Mouse (Mus musculus): ENCODE measurements around the gene Plekho1.
A peak's percentile ranks its signal among the peaks of the same experiment; 100 is the strongest.
"Not testable (repeated sequence)": the region's sequence is repeated elsewhere in the genome, so short reads cannot be mapped to it uniquely, and the experiment has no call there.

The Plekho1 gene

DNA sequence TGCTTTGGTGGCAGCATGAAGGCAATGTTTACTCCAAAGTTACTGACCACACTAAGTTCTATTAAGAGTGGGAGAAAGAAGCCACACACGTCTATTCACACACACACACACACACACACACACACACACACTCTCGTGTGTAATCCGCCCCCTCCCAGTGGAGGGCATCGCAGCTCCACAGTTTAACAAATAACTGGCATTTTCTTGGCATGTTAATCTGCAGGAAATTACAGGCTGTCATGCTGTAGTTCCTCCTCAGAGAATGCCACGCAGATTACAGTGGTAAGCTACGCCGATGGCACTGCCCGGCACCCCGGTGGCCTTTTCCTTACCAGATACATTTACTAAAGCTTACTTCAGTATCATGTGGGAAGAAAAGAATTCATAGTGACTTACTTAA lies 17.5 kb downstream of the Plekho1 start:
- DNase-seq = no peak

DNA sequence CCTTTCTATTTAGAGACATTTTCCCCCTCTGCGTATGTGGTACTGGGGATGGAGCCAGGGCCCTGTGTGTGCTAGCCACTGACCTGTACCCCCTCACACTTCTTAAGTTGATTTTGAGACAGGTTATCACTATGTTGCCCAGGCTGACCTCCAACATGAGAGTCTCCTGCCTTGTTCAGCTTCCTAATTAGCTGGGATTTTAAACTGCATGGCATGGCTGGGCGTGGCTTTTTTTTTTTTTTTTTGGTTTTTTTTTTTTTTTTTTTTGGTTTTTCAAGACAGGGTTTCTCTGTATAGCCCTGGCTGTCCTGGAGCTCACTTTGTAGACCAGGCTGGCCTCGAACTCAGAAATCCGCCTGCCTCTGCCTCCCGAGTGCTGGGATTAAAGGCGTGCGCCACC lies 18.2 kb downstream of the Plekho1 start:
- not testable (repeated sequence) for DNase-seq

DNA sequence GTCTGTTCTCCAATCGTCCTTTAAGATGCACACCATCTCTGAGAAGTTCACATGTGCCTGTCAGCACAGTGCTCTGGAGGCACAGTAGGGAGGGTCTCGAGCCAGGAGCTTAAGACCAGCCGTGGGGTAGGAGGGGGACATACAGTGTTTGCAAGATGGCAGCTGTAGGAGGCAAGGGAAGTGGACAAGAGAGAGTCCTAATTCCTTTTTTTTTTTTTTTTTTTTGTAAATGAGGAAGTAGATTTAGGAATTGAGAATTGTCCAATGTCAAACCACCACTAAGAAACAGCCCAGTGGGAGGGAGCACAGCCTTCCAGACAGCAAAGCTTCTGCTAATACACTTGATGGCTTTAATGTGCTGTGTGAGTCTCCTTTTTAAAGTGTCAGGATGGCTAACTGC lies 18.7 kb downstream of the Plekho1 start:
- DNase-seq = no peak

DNA sequence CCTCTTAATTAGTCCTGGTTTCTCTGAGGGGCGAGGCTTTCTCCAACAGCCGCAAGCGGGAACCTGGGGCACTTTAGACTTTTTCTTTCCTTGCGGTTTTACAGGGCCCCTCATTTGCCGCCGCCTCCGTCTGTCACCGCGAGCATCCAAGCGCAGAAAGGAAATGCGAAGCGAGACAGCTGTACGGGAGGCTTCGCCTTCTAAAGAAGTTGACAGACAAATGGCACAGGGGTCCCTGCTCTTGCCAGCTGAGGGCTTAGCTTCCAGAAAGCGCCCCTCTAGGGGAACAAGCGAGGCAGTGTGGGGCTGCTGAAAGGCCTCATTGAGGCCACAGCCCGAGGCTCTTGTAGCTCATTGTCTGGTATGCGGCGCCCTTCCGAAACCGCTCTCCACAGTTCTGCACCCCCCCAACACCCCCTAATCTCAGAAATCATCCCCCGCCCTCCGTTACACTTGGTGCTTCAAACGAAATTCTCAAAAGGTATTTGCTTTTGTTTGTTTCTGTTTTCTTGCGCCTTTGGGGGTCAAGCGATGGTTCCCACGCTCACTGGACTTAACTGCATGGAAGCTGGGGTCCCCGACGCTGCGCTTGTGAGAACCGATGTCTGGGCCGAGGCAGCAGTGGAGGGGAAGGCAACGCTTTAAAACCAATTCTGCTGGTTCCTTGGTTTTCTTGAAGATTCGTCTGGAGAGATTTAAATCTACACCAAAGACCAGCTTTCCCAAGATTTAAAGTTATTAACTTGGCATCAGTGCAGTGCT lies 22.7 kb downstream of the Plekho1 start:
- no peak for DNase-seq

DNA sequence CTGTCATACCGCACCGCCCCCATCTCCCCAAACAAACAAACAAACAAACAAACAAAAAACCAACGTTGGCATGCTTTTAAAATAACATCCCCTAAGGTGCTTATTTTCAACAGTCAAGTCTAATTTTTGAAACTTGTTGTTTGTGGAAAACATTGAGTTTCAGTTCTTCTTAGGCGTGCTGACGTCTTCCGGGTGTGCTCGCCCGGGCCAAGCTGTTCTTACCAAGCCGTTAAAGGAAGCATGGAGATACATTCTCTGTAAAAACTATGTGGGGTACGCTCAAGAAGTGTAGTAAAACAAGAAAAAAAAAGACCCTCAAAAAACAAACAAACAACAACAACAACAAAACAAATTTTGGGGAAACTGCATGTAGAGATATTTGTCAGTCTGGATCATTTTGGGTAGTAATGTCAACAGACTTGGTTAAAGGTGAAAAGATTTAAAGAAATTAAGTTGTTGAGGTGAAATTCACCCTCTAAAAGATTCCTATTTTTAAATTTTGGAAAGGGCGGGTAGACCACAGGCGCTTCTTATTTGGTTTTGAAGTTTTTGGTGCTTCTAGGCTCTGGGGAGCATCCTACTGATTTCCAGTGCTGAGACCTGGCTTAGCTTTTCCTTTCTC lies 23.4 kb downstream of the Plekho1 start:
- DNase-seq = no peak

DNA sequence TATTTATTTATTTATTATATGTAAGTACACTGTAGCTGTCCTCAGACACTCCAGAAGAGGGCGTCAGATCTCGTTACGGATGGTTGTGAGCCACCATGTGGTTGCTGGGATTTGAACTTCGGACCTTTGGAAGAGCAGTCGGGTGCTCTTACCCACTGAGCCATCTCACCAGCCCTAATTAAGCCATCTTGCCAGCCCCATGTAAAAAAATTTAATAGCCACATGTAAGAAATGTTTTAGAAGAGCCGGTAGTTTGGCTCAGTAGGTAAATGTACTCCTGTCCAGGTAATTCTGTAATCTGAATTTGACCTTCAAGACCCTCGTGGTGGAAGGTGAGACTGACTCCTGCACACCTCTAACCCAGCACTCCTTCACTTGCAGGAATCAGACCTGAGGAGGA lies 25.1 kb downstream of the Plekho1 start:
- not testable (repeated sequence) for DNase-seq

DNA sequence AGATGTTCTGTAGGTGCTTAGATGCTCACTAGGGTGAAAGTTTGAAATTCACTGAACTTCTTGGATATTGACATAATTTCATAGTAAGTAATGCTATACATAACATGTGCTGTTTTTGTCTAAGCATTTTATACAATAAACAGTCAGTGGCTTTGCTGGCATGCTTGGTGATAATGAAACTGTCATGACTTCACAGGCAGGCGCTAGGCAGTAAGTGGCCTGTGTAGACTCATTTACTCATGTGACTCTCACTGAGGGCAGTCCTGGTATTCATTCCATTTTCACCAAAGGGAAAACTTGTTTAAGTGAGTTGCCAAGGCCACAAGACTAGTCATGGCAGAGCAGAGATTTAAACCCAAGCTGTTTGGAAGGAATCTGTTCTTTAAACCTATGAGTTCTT lies 26.5 kb downstream of the Plekho1 start:
- no peak for DNase-seq

DNA sequence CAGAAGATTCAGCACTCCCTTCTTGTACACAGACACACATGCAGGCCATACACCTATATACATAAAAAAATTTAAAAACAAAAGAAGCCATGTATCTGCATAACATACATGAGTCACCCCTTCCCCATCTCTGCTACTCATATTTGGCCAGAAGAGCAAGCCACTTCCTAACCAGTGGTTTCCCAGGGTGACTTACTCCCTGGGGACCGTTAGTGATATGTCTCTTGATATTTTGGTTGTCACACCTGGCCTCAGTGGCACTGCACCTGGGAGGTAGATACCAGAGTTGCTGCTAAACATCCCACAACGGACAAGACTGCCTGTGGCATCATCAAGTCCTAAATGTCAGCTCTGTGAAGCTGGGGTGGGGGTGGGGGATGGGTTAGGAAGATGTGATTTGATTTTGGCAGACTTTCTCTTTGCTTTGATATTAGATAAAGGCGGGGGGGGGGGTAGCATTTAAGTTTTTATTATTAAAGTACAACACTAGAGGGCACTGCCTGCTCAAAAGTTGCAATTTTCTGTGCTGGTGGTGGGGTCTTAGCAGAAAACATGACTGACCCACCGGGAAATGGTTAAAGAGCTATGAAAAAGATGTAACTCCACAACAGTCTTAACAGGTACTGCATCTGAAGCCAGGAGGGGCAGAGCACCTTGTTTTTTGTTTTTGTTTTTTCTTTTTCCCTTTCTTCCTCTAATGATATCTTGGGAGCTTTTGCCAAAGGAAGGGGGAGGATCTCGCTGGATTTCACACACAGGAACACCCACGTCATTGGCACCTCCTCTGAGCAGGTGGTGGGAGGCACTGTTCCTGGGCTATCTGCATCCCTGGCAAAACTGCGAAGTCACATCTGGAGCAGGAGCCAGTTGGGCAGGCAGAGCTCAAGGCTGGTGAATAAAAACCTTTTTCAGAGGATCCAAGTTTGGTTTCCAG lies 30.0 kb downstream of the Plekho1 start:
- no peak for DNase-seq

DNA sequence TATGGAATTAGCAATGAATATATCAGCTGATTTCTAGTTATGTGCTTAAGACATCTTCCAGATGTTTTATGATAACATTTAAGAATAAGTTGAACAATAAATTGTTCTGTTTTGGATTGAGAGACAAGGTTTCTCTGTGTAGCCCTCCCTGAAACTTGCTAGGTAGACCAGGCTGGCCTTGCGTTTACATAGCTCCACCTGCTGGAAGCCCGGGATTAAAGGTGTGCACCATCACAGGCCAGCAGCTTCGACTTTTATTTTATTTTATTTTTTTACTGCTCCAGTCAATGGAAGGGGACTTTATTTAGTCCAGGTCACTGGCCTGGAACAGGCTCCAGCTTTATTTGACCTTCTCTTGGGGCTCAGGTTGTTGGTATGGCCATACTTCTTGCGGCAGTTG lies 32.1 kb downstream of the Plekho1 start:
- DNase-seq = peak; percentile 43

DNA sequence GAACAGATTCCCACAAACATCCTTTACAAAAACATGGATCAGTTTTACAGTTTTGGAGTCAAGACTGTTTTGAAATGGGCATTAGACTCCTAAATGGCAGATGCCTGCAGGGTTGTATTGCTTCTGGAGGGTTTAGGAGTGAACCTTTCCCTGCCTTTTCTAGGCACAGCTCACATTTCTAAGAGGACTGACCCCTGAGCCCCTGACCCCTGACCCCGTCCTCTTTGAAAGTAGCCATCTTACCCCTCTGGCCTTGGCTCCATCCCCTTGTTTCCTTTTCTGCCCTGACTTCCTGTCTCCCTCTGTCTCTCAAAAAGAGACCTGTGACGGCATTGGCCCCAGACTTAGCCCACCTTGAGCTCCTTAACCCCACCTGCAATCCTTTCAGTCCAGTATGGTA lies 32.6 kb downstream of the Plekho1 start:
- no peak for DNase-seq

DNA sequence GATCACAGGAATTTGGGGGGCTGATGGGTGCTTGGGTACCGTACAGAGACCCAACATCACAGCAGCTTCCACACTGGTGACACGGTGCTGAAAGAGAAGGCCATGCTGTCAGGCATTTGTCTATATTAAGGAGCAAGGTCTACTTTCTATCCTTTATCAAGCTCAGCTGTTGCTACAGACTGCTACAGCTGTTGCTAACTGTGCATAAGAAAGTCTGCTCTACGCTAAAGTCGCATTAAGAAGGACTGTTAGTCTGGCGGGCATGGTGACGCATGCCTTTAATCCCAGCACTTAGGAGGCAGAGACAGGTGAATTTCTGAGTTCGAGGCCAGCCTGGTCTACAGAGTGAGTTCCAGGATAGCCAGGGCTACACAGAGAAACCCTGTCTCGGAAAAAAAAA lies 33.6 kb downstream of the Plekho1 start:
- DNase-seq = not testable (repeated sequence)

DNA sequence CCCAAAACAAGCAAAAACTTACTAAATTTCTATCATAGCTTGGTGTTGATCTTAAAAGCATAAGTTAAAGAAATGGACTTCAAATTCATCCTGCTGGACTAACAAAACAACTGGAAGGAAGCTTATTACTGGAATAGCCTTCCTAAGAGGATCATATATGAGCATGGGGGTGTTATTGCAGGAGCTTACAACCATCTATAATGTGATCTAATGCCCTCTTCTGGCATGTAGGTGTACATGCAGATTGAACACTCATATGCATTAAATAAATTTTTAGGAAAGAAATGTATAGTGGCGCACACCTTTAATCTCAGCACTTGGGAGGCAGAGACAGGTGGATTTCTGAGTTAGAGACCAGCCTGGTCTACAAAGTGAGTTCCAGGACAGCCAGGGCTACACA lies 36.0 kb downstream of the Plekho1 start:
- DNase-seq = no peak

DNA sequence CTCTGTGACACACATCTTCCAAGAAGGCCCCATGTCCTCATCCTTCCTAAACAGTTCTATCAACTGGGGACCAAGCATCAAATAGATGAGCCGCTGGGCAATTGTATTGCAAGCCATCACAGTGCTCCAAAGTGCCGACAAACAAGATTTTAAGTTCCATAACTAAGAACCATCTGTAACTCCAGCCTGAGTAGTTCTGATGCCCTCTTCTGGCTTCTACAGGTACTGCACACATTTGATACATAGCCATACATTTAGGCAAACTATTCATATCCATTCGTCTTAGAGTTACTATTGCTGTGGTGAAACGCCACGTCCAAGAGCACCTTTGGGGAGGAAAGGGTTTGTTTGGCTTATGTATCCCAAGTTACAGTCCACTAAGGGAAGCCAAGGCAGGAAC lies 36.7 kb downstream of the Plekho1 start:
- no peak for DNase-seq

DNA sequence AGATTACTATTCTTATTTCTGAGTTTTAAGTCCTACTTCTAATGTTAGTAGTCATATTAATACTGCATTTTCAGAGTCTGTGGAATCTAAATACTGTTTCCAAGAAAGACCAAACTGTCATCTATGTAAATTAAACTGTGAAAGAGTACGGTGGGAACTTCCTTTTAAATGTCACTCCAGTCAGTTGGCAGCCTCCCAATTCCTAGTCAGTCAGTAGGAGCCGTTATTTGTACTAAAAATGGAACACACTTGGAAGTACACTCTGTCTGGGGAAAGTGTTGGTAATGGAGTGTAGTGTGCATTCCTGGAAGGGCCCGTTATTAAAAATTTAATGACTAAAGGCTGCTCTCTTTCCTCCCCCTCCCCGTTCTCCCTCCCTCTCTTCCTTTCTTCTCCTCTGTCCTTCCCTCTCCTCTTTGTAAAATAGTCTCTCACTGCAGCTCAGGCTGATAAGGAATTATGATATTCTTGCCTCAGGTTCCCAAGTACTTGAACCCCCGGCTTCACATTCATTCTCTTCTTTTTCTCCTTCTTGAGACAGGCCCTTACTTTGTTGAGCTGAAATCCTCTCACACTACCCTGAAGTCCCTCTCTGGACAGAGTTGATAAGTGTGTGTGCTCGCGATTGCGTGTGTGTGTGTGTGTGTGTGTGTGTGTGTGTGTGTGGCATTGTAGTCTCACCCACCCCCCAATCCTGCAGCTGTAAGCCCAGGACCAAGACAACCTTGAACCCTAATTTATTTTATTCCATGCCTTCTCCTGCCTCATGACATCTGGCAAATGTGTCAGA lies 38.2 kb downstream of the Plekho1 start:
- DNase-seq = peak; percentile 41

DNA sequence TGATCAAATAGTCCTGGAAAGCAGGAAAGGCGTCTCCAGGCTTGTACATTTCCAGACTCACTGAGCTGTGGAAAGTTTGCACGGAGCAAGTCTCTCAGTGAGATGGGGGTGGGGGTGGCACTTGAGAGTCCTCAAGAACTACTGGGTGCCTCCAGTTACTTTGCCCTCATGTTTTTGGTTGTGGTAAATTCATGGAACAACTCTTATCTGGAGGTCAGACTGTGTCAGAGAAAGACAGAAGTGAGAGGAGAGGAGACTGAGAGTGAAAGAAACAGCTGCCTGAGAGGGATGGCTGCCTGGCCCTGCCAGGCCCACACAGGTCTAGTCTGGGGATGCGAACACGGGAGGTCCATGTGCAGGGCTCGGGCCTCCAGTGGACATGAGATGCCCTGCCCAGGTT lies 40.5 kb downstream of the Plekho1 start:
- DNase-seq = no peak

DNA sequence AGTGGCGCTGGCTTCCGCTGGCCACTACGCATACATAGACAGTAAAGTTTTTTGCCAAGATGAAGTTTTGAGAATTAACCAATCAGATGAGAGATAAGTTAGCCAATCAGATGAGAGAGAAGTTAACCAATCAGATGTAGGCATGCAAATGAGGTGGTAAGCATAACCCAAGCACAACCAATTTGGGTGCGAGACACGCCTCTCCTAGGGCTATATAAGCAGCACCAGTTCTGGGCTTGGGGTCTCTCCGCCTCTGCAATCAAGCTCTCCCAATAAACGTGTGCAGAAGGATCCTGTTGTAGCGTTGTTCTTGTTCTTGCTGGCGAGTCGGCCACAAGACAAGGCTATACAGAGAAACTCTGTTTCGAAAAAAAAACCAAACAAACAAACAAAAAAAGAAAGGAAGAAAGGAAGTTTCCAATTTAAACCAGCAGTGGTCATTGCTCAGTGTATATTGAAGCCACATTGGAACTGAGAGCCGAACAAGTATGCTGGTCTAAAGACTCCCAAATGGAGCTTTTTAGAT lies 41.1 kb downstream of the Plekho1 start:
- not testable (repeated sequence) for DNase-seq

DNA sequence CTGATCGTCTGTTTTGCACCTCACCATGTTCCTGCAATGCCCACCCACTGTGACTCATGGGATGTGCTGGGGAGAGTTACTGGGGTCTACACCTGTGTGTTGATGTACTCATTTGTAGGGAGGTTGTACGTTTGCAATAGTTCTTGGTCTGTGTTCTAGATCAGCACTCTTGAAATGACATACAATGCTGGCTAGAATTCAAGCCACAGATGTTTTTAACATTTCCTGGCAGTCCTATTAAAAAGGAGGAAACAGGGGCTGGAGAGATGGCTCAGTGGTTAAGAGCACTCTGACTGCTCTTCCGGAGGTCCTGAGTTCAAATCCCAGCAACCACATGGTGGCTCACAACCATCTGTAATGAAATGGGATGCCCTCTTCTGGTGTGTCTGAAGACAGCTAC lies 42.3 kb downstream of the Plekho1 start:
- DNase-seq = no peak

DNA sequence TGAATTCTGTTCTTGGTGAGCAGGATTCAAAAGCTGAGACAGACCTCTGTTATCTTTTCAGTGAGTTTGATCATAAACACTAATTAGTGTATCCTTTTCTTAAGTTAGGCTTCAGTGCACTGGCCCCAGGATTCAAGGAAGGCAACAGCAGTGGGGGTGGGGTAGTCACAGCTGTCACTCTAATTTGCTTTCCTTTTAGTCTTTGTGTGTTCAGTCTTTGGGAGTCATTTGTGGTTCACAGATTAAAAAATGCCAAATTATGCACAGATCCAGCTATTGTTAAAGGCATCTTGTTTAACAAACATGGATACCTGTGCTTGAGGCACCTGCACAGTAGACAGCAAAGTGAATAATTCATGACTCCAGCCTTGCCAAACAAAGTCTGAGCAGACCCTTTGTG lies 42.8 kb downstream of the Plekho1 start:
- no peak for DNase-seq

DNA sequence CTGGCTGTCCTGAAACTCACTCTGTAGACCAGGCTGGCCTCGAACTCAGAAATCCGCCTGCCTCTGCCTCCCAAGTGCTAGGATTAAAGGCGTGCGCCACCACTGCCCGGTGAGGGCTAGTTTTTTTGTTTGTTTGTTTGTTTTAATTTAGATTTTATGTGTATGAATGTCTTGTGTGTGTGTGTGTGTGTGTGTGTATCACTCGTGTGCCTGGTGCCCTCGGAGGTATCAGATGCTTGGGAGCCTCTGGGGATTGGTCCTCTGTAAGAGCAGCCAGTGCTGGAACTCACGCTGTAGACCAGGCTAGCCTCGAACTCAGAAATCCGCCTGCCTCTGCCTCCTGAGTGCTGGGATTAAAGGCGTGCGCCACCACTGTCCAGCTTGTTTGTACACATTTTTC lies 44.2 kb downstream of the Plekho1 start:
- not testable (repeated sequence) for DNase-seq

DNA sequence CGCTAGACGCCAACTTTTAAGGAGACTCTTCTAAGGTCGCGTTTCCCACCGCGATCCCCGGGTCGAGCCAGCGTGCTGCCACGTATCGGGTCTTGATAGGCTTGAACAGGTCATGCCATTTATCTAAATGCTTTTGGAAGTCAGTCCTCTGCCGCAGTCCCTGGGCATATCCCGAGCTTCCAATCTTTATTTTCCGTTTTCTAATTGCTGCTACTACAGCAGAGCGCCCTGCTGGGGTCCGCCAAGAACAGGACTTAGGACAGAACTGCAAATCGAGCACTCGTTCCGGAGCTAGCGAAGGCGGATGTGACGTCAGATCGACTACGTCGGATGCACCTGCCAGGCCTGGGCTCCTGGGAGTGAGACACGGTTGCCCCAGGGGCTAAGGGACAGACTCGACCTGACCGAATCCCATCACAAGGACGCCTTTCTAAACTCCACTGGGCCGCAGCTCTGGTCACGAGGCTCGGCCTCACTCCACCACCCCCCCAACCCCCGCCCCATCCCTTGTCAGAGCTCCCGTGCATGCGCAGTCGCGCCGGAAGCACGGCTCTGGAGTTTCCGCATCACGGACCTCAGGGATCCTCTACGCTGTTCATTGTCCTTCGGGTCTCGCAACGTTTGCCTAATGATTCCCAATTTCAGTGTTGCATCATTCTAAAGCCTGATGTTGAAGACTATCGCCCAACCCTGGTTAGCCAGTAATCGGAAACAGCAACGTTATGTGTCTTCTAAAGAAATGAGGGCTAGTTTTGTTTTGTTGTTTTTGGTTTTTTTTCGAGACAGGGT lies 44.8 kb downstream of the Plekho1 start:
- peak; percentile 85 for DNase-seq

DNA sequence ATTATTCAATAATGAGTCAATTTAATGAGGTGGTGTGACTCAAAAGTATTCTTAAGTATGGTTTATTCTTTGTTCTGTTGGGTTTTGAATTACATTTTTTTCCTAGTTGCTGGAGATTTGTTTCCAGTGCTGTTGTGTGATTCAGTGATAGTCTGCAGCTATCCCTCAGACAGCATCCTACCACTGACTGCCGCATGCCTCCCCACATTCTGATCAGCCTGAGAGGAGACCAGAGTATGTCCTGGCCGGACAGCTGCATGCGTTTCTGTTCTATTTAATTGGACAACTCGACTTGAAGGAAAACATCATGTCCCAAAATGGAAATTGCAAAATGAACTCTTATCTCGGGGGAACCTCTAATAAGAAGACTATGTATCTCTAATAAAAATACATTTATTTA lies 47.5 kb downstream of the Plekho1 start:
- DNase-seq = no peak

DNA sequence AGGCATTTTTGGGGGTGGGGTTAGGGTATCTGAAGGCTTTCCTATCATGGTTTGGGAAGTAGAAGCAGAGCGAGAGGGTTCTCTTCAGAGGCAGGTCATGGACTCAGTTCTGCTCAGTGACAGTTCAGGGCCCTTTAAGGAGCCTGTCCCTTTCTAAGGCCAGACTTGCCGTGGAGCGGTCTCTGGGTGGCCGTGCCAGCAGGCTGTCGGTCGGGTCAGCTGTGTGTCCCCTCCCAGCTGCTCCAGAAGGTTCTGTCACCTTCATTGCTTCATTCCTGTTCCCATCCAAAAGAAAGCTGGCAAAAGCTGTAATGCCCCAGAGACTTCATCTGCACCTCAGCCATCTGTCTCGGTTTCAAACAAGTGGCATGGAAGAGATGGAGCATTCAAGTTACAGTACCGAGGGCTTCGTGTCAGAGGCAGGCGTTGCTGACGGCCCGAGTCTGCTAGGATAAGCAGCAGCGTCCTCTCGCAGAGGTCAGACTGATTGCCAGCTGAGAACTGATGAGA lies 50.0 kb downstream of the Plekho1 start:
- no peak for DNase-seq
